Mouse (Mus musculus): ENCODE data around the gene Rnaset2b.
"Not testable (repeated sequence)": the region's sequence is repeated elsewhere in the genome, so short reads cannot be mapped to it uniquely, and the experiment has no call there.

Rnaset2b gene

DNA sequence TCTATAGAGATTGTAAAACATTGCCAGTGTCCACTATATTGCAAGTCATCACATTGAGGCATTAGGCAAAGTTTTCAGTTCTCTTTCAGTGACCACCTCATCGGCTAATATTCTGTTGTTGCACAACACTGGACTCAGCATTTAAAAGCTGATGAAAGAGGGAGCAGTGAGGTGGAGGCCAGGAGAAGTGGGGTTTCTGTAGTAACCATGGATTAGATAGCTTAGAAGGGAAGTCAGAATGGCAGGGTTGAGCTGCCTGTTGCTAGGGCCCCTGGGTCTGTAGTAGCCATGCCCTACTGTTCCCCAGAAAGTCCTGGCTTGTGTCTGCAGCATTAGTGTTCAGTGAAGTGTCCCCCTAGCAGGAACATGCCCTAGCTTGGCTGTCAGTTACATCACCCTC is 15.7 kb downstream of the Rnaset2b start:
- CTCF ChIA-PET: not testable (repeated sequence)

DNA sequence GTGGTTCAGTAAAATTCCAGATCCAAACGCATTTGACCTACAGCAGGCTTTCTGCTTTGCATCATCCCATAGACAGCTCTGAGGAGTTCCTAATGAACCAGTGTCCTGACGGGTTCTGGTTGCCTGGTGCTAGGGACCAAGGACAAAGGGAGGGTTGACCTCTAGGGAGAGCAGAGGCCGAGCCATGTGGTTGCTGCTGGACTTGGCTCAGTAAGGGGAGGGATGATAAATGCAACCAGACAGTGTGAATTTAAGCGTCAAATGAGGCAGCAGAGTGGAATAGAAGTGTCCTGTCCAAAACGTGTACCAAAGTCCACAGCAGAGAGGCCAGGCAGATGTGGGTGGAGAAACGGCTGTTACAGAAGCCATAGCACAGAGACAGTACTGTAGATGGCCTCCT is 25.1 kb downstream of the Rnaset2b start:
- CTCF ChIA-PET: not testable (repeated sequence)

GRCm38 (mm10) chr17:6996826-6997225 is 26.4 kb downstream of the Rnaset2b start:
- CTCF ChIA-PET: not testable (repeated sequence)

GRCm38 (mm10) chr17:6997778-6998490 is 27.5 kb downstream of the Rnaset2b start:
- CTCF ChIA-PET: not testable (repeated sequence)

DNA sequence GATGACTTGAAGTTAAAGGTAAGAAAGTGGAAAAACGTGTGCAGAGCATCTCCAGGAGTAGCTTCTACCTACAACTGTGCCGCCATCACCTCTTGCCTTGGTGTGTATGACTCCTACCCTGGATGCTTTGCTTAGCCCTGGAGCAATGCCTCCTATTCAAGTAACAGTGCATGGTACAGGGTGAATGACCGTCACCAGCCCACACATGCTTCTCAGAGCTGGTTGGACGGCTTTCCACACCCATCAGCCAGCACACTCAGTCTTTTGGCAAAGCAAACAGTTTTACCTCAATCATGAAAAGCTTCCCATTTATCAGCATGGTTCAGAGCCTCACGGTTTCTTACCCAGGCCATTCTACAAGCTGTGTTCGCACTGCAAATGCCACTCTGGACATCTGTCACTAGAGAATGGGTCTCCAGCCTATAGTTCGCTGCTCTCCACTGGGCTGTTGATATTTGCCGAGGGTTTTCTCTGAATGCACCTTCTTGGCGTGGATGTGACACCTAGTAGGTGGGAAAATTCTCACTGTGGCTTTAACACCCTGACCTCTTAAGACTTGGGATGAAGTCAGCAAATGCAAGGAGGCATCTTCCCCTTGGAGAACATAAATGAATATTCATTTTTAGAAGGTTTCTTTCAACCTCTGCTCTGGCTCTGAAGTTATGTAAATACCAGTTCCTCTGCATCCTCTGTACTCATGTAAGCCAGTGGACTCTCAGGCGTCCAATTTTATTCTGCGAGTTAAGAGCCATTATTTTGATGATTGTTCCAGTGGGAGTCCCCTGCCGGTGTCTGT is 31.6 kb downstream of the Rnaset2b start:
- CTCF ChIA-PET: not testable (repeated sequence)

GRCm38 (mm10) chr17:7003392-7003791 is 33.0 kb downstream of the Rnaset2b start:
- CTCF ChIA-PET: not testable (repeated sequence)

- CTCF ChIA-PET: not testable (repeated sequence)
These were observed 35.2 kb downstream of the Rnaset2b start for GRCm38 (mm10) chr17:7005646-7006045.

- CTCF ChIA-PET: not testable (repeated sequence)
These were observed 38.5 kb downstream of the Rnaset2b start for GRCm38 (mm10) chr17:7008885-7009284.

DNA sequence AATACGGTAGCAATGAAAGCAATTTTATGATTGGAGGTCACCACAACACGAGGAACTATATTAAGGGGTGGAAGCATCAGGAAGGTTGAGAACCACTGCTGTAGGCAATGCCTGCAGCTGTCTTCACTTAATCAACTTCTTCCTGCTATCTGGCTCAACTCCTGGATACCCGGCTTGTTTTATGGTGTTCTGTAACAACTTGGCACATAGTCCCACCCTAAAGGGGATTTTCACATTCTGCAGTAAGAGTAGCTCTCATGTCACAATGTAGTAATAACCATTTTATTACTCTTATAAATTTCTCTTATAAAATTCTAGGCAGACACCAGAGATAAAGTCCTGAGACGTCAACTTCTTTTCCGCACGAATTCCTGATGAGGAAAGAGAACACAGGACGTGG is 39.0 kb downstream of the Rnaset2b start:
- CTCF ChIA-PET: not testable (repeated sequence)

GRCm38 (mm10) chr17:7009901-7010300 is 39.5 kb downstream of the Rnaset2b start:
- CTCF ChIA-PET: not testable (repeated sequence)

GRCm38 (mm10) chr17:7014190-7014589 is 43.8 kb downstream of the Rnaset2b start:
- CTCF ChIA-PET: not testable (repeated sequence)

GRCm38 (mm10) chr17:7025257-7025656 is 54.8 kb downstream of the Rnaset2b start, which contains the start of gene Gm1604a:
Gene Gm1604a, plus strand, starts transcription at chr17:7025568.
- CTCF ChIA-PET: not testable (repeated sequence)

GRCm38 (mm10) chr17:7025764-7026346 is 55.4 kb downstream of the Rnaset2b start:
- CTCF ChIA-PET: not testable (repeated sequence)

DNA sequence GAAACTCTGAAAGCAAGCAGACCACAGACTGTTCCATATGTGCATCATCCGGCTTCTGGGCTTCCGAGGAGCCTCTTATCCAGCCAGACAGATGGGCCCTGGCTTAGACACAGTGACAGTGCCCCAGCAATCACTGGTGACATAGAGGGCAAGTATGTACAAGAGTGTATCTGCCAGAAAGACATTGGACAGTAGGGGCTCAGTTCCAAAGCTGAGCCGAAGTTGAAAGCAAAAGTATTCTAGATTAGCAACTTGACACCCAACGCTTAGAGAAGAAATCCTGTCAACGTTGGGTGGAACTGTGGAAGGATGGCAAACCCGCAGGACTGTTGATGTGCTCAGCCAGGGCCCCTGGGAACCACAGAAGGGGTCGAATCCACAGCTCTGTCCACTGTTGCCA is 59.8 kb downstream of the Rnaset2b start:
- CTCF ChIA-PET: not testable (repeated sequence)

GRCm38 (mm10) chr17:7030622-7031174 is 60.3 kb downstream of the Rnaset2b start:
- CTCF ChIA-PET: not testable (repeated sequence)

DNA sequence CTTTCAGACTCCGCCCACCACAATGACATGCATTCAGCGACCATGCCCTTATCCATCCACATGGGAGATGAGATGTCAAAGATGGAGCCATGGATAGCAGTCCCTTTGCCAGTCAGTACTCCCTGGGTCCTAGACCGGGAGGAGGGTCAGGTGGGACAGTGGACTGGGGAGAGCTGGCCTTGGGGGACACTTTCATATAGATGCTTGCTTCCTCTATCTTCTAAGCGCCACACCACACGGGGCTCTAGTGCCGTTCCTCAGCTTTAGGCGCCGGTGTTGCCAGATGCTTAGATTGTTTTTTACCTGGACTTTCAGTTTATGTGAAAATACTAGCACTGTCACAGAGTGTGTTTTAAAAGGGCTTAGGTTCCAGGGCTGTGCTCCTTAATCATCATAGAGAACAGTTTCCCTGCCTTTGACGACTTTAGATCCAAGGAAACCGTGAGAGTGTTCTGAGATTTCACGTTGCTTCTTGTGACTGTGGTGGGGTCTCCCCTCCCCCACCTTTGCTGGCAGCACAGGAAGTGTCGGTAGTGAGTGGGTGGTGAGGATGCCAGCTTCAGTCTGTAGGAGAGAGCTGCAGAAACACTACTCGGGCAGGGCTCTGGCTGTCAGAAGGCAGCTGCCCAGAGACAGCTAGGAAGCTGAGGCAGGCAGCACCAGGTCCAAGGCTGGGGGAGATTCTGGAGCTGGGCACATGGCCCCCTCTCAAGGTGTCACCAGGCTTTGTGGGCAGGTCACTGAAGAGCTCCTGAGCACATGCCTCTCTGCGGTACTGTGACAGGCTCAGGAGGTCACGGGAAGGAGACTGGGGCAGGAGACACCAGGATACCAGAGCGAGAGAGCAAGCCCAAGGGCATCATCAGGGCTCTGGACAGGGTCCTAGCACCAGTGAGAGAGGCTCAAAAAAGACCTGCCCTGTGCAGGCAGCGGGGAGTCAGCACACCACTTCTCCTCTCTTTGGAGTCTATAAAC is 63.0 kb downstream of the Rnaset2b start:
- CTCF ChIA-PET: not testable (repeated sequence)

Data from spleen, embryonic (tissue).